Comparison of ENCODE assay signal across 25 mouse cellular contexts in genomic region chr9:40737117-40737516, GRCm38 (mm10).
"Had no signal": no experiment of that assay in that cellular context is flagged by ENCODE, and none has a peak within 500 bp of the region (broad histone marks: within the 10 kb centered on the region; RNA-seq: fewer than 3 reads in every experiment).

No protein-coding gene starts in this region.

- H3K4me2 ChIP-seq: limb, embryonic 13.5 days; liver, embryonic 12.5 days; liver, embryonic 15.5 days; lung, embryonic 15.5 days; midbrain, embryonic 13.5 days; neural tube, embryonic 13.5 days; stomach, embryonic 15.5 days had no signal

- H3K4me3 ChIP-seq: layer of hippocampus, adult 2 months; limb, embryonic 10.5 days; limb, embryonic 13.5 days; liver, embryonic 12.5 days; liver, embryonic 15.5 days; lung, embryonic 15.5 days; megakaryocyte, embryonic 14.5 days; midbrain, embryonic 10.5 days; midbrain, embryonic 13.5 days; myocyte; neural tube, embryonic 13.5 days; stomach, embryonic 15.5 days had no signal

- H3K36me3 ChIP-seq: limb, embryonic 10.5 days; limb, embryonic 13.5 days; liver, embryonic 12.5 days; liver, embryonic 15.5 days; lung, embryonic 15.5 days; midbrain, embryonic 10.5 days; midbrain, embryonic 13.5 days; neural tube, embryonic 13.5 days; stomach, embryonic 15.5 days had no signal

- H3K4me1 ChIP-seq: liver, embryonic 12.5 days; liver, embryonic 15.5 days; megakaryocyte, embryonic 14.5 days; midbrain, embryonic 13.5 days; stomach, embryonic 15.5 days had no signal

- H3K9ac ChIP-seq: limb, embryonic 13.5 days; liver, embryonic 12.5 days; liver, embryonic 15.5 days; lung, embryonic 15.5 days; midbrain, embryonic 13.5 days; neural tube, embryonic 13.5 days; stomach, embryonic 15.5 days had no signal

- H3K27ac ChIP-seq: kidney, postnatal 0 days; layer of hippocampus, adult 2 months; limb, embryonic 10.5 days; limb, embryonic 13.5 days; liver, embryonic 12.5 days; liver, embryonic 15.5 days; lung, embryonic 15.5 days; midbrain, embryonic 10.5 days; midbrain, embryonic 13.5 days; neural tube, embryonic 13.5 days; stomach, embryonic 15.5 days had no signal

- ATAC-seq: intestine, postnatal 0 days; liver, embryonic 12.5 days; midbrain, embryonic 13.5 days; midbrain, embryonic 16.5 days had no signal

- H3K9me3 ChIP-seq: limb, embryonic 10.5 days; limb, embryonic 13.5 days; liver, embryonic 12.5 days; liver, embryonic 15.5 days; lung, embryonic 15.5 days; megakaryocyte, embryonic 14.5 days; midbrain, embryonic 10.5 days; midbrain, embryonic 13.5 days; neural tube, embryonic 13.5 days; stomach, embryonic 15.5 days had no signal

- DNase-seq: kidney, adult 2 months; kidney, postnatal 25 days; layer of hippocampus, adult 9-11 months; liver; lung, adult 18-20 months; lung, postnatal 10 days; lung, postnatal 36 days; retina, postnatal 1 day; thymus, adult 18-20 months; thymus, postnatal 36 days had no signal

- H3K27me3 ChIP-seq: limb, embryonic 13.5 days; liver, embryonic 12.5 days; liver, embryonic 15.5 days; lung, embryonic 15.5 days; midbrain, embryonic 13.5 days; neural tube, embryonic 13.5 days; stomach, embryonic 15.5 days had no signal
